Mouse (Mus musculus) kidney, adult 18-20 months (tissue): ENCODE data around the gene Nrn1l.
A peak's percentile ranks its signal among the peaks of the same experiment; 100 is the strongest.

Experiments
- DNase-seq: peaks from one replicate; pipeline ENCODE4 v3.0.0; 2021

The Nrn1l gene

DNA sequence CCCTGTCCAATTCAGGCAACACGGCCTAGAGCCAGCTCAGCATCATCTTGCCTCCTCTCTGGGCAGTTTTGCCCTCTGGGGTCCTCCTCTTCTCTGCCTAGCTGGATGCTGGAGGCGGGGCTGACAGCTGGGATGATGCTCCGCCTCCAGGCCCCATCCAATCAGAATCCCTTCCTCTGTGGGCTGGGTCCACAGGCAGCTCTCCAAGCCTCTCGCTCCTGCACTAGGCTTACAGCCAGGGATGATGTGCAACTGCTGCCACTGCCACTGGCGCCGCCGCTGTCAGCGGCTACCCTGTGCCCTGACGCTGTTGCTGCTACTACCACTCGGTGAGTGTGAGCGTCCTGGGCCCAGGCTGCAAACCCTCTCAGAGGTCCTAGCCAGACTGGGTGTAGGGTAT is at the start of gene Nrn1l:
TSS of gene Nrn1l (plus strand) at position 229 of the 400 bp plus-strand sequence.
- peak; percentile 63 for DNase-seq

DNA sequence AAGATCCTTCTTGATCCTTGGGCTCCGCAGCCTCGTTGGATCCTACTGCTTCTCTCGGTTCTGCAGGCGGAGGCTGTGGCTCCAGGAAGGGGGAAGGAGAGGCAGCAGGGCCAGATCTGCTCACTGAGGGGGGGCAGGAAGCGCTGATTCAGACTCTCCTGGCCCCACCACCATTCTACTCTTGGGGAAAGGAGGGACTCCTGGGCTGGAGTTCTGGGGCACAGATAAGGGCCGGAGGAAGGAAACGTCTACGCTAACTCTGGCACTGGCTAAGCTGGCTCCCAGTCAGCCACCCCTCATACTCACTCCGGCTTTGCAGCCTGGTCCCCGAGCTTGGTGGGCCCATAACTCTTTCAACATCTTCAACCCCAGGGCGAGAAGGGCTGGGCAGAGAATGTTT is 46.7 kb upstream of the Nrn1l start:
- no peak for DNase-seq

DNA sequence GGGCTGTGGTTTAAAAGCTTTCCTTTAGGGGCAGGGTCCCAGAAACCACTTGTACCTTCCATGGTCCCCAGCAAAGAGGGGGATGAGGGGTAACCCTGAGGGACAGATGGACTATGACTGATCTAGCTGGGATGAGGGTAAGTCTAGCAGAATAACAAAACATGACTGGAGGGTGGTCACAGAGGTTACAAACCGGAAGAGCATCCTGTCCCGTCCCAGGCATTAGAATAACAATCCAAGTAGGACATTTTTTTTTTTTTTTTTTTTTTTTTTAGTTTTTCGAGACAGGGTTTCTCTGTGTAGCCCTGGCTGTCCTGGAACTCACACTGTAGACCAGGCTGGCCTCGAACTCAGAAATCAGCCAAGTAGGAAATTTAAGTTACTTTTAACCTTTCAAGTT is 43.4 kb upstream of the Nrn1l start:
- DNase-seq: no peak

DNA sequence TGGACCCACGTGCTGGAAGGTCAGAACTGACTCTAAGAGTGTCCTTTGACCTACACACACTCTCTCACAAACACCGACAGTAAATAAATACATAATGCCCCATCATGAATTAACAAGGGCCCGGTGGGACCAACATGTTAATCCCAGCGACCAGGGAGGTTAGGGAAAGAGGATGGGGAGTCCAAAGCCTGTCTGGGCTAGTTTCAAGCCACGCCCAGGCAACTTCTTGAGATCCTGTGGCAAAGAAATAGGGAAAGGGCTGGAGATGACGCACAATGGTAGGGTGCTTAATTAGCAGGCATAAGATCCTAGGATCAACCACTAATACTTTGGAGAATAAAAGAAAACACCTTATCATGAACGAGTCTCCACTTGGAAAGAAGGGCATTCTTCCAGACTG is 42.8 kb upstream of the Nrn1l start:
- DNase-seq: no peak

DNA sequence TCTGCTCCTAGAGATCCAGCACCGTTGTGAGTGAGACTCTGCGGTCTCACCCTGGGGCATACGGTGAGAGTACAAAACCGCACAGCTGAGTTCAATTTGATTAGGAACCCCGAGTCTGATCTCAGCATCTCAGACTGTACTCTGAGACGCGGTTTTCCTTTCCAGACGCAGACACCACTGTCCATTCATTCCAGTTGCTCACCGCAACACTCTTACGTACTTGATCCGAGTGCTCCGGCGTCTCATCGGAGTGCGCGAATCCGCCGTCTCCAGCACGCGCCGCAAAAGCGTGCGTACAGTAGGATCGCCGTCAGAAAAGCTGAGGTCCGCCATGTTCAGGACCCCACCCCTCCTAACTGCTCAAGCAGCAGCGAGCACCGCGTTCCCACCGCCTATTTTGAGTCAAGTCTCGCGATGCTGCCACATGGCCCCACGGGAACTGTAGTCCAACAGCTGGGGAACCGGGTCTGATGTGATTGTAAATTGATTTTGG is 41.7 kb upstream of the Nrn1l start:
- peak; percentile 89 for DNase-seq

DNA sequence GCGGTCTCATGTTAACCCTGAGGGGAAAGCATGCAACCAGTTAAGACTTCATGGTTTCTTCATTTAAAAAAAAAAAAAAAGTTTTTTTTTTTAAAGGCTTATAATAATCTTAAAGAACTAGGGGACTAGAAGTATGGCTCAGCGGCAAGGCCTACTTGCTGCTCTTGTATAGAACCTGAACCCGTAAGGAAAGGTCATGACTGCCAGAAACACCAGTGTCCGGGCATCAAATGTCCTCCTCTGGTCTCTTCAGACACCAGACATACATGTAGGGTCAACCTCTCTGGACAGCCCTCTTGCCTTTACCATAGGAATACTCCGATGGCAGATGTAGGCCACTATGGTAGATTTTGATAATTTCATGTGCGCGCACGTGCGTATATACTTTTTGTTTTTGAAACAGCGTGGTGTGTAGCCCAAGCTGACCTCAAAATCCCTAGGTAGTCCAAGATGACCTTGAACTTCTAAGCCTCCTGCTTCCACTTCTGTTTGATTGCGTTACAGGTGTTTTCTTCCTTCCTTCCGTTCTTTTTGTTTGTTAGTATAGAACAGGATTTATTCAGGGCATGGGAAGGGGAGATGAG is 41.1 kb upstream of the Nrn1l start:
- DNase-seq: peak; percentile 21

DNA sequence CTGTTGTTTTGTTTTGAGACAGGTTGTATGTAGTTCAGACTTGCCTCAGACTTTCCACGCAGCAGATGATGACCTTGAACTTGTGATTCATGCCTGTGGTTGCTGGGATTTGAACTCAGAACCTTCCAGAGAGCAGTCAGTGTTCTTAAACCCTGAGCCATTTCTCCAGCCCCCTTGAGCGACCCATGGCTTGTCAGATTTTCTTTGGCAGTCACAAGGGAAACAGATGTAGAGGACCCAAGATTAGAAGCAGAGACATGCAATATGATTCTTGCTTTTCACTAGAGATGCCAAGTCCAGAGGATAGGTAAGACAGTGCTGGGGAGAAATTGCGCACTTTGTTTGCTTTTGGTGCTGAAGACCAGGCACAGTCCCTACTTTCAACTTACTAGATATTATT is 40.2 kb upstream of the Nrn1l start, which contains the start of gene Cenpt:
TSS of gene Cenpt (minus strand) at position 101 of the 400 bp plus-strand sequence.
- DNase-seq: no peak

DNA sequence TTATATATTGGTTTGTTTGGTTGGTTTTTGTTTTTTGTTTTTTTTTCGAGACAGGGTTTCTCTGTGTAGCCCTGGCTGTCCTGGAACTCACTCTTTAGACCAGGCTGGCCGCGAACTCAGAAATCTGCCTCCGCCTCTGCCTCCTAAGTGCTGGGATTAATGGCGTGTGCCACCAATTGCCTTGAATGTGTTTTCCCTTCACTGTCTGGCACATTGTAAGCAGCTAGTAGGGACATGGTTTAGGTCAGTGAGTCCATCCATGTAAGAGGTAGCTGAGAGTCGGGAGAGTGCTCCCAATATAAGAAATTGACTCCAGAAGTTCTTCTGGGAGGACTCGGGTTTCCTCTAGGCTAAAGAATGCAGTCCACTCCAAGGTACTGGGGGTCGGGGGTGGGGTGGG is 39.1 kb upstream of the Nrn1l start:
- DNase-seq: no peak

DNA sequence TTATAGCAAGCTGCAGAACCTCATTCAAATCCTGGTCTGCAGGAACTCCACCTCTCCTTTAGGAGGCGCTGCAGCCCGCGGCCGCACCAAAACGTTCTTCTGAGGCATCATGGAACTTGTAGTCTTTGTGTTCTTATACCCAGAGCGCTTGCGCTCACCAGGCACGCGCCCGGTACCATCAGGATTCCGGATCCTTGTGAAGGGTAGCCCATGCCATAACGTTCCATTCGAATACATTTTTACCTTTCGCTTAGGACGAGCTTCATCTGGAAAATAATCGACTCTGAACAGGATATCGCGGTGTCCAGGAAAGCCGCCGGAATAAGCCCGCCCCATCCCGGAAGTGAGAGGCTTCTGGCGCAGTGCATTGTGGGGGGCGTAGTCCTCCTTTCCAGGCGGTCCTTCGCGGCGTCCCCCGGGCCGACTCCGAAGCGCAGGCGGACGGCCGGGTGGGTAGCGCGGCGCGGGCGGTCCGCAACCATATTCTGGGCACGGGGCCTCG is 38.6 kb upstream of the Nrn1l start, which contains the start of gene Thap11:
TSS of gene Thap11 (plus strand) at position 418 of the 502 bp plus-strand sequence.
- peak; percentile 96 for DNase-seq

DNA sequence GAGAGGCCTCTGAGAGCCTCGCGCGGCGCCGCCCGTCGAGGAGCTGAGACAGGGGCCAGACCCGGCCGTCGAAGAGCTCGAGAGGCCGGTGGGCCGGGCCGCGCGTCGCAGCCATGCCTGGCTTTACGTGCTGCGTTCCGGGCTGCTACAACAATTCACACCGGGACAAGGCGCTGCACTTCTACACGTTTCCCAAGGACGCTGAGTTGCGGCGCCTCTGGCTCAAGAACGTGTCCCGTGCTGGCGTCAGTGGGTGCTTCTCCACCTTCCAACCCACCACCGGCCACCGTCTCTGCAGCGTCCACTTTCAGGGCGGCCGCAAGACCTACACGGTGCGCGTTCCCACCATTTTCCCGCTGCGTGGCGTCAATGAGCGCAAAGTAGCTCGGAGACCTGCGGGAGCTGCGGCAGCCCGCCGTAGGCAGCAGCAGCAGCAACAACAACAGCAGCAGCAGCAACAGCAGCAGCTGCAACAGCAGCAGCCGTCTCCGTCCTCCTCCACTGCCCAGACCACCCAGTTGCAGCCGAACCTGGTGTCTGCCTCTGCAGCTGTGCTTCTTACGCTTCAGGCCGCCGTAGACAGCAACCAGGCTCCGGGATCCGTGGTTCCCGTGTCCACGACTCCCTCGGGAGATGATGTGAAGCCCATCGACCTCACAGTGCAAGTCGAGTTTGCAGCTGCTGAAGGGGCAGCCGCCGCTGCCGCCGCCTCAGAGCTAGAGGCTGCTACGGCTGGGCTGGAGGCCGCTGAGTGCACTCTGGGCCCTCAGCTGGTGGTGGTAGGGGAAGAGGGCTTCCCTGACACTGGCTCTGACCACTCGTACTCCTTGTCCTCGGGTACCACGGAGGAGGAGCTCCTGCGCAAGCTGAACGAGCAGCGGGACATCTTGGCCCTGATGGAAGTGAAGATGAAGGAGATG is 37.9 kb upstream of the Nrn1l start:
- no peak for DNase-seq

DNA sequence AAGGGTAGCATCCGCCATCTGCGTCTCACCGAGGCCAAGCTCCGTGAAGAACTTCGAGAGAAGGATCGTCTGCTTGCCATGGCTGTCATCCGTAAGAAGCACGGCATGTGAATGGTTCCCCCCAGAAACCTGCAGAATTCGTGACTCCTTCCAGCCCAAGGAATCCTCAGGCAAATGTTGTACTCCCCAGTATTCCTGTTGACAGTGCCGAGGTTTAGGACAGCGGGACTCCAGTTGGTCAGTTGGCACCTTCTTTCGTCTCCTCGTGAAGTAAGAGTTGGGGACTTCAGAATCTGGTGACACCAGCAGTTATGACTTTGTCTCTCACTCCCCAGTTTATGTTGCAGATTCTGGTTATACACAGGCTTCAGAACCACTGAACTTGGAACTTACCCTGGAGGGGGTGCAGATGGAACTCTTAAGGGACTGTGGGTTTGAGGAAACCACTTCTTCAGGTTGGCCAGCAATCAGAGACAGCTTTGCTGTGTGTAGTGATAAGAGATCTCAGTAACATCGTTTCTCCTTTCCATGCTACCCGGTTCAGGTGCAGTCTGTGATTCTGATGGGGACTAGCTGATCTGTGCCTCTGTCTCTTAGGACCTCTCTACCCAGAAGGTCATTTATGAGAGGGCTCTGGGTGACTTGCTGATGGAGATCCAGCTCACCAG is 37.1 kb upstream of the Nrn1l start:
- DNase-seq: no peak

DNA sequence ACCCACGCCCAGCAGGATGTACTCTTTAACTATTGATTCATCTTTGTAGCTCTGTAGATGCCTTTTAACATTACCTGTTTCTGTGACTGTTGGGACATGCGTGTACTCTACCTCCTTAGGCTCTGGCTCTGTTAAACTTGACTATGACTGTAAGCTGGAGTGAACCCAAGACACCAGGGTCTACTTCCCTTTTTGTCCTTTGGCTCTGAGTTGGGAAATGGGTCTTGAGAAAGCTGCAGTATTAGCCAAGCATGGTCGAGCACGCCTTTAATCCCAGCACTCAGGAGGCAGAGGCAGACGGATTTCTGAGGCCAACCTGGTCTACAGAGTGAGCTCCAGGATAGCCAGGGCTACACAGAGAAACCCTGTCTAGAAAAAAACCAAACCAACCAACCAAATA is 34.9 kb upstream of the Nrn1l start:
- DNase-seq: no peak

DNA sequence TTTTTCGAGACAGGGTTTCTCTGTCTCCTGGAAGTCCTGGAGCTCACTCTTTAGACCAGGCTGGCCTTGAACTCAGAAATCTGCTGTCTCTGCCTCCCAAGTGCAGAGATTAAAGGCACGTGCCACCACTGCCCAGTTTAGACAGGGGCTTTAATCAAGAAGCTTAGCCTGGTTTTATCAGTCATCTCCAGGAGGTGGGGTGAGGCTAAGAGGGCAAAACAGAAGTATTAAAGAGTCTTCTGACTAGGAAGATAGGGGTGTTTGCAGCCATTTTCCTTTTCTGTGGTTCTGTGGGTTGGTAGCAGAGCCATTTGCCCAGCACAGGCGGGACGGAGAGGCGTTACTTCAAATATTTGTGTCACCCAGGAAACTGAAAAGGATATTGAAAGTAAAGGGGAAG is 34.1 kb upstream of the Nrn1l start:
- DNase-seq: no peak

DNA sequence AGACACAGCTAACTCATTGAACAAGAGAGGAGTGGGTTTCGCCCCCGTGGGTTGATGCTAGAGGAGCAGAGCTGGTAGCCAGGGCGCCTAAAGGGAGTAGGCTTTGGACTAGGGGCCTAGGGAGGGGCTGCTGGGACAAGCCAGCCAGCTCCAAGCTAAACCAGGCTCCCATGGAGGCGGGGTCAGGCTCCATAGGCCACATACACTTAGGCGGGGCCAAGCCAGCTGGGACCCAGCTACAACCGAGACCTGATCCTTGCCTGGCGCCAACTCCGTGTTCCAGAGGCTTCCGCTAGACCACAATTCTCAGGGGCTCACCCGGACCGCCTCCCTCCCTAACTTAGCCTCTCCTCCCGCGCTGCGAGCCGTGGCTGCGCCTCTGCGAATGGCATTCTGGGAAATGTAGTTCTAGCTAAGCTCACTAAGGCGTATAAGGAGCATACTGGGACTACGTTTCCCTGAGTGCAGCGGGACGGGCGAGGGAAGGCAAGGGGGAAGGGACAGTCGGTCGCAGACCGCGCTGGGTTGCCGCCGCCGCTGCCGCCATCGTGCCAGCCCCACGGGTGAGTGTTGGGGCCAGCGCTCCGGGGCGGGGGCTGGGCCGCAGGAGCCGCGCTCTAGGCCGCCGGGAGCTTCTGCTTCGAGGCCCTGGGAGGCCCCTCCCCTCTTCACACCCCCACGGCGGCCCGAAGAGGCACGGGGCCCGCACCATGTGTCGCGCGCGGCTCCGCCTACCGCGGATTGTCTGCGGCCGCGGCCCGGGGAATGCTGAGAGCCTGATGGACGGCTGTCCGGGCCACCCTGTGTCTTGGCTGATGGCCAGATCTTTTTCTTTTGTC is 33.0 kb upstream of the Nrn1l start, which contains the start of gene Nutf2:
TSS of gene Nutf2 (plus strand) at position 438 of the 839 bp plus-strand sequence.
- peak; percentile 92 for DNase-seq

DNA sequence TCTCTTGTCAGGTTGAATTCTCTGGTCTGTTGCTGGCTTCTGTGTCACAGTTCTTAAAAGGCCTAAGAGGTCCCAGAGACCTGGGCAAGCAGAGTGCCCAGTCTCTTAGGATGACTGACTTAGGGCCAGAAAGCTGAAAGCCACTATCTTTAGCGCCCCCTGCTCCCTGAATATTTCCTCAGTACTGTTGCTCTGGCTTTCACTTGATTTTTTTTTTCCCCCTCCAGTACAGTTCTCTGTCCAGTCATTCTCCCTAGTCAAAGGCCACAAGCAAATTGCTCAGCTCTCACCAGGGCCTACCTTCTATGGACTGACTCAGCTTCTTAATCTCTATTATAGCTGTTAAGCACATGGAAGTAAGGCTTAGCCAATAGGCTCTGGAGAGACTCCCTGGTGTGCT is 31.4 kb upstream of the Nrn1l start:
- no peak for DNase-seq

DNA sequence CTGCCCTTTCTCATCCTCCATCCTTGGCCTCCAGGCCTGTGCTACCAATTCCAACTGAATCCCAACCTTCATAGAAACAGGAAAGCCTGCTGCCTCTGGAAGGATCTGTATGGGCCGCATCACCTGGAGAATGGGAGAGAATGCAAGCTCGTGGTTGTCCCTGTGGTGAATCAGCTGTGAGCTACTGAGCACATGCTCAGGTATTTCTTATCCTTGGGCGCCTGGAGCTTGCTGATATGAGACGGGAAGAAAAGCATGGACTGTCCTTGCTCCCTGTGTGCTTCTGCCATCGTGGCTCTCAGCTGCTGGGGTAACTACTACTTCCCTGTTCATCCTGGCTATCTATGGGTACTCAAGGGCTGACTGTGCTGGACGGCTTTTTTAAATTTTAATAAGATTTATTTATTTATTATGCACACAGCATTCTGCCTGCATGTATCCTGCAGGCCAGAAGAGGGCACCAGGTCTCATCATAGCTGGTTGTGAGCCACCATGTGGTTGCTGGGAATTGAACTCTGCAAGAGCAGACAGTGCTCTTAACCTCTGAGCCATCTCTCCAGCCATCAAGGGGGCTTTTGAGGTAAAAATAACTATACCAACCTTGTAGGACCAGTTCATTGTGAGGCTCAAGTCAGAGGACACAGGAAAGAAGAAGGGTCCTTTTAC is 26.9 kb upstream of the Nrn1l start:
- DNase-seq: no peak

DNA sequence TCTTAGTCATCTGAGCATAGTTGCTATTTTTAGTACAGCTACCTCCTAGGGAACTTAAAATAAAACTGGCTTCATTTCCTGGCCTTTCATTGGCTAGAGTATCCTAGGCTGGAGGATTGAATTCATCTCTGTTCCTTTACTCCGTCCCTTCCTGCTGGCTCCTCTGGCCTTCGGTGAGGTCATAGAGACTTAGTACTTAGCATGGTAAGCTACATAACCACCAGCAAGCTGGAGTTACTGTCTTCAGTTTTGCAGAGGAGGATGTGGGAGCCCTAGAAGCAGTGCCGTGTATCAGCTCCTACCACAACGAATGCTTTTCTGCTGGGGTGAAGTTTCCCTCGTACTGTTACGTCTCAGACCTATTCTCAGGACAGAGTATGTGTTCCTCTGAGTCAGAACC is 19.1 kb upstream of the Nrn1l start:
- no peak for DNase-seq

DNA sequence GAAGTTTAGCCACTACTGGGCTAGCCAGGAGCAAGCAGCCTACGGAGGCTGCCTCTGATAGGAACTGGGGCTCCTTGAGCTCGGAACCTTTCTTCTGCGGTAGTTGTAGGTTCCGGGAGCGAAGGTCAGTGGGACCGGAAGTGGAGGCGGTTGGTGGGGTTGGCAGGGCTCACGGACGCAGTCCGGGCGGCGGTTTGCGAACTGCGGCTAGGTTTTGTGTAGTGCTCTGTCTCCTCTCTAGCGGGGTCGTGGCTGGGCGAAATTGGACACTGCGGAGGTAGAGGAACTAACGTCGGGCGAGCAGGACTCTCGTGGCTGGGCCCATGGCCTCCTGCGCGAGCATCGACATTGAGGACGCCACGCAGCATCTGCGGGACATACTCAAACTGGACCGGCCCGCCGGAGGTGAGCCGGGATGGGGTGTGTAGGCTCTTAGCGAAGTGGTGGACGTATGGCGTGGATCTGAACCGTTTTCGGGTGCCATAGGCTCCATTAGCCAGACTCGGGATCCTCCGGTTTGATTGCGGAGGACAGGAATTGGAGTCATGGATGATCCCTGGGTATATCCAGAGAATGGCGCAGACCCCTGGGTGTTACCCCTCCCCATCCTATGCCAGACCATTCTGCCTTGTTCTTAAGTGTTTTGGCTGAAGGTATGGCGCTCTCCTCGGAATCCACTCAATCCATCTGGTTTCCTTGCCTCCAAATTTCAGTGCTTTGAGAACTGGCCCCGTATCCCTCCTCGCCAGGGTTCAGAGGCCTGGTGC is 12.4 kb upstream of the Nrn1l start, which contains the start of gene Edc4:
TSS of gene Edc4 (plus strand) at position 128 of the 767 bp plus-strand sequence.
- DNase-seq: peak; percentile 91

DNA sequence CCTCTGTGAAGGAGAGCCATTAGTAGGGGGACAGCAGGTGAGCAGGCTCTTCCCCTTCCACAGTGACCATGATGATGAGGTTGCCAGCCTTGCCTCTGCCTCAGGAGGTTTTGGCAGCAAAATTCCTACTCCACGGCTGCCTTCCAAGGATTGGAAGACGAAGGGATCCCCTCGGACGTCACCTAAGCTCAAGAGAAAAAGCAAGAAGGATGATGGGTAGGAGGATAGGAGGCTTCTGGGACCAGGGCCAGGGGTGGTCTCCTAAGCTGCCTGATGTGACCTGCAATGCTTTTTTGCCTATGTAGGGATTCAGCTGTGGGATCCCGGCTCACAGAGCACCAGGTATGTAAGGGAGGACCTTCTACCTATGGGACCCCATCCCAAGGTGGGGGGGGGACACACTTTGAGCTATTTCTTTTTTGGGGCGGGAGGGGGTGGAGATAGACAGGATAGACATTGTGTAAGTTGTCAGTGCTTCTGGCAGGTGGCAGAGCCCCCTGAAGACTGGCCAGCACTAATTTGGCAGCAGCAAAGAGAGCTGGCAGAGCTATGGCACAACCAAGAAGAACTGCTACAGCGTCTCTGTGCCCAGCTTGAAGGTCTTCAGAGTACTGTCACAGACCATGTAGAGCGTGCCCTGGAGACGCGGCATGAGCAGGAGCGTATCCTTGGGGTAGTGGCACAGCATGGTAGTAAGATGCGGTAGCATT is 3.5 kb upstream of the Nrn1l start:
- no peak for DNase-seq

DNA sequence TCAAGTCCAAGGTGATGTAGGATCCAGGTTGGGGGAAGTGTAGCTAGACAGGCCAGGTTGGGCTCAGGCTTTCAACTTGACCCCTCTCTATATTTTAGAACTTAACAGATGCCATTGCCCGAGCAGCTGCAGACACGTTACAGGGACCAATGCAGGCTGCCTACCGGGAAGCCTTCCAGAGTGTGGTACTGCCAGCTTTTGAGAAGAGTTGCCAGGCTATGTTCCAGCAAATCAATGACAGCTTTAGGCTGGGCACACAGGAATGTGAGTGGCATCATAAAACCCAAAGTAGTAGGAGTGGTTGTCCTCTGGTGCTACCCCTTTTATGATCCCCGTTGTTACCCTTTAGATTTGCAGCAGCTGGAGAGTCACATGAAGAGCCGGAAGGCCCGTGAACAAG is 2.5 kb upstream of the Nrn1l start:
- no peak for DNase-seq
